Mouse (Mus musculus) intestine, embryonic 16.5 days (tissue): ENCODE measurements around the gene Trem2. TPM values are rescaled to one million over a fixed set of nuclear protein-coding genes. Genes with fewer than 3 reads are reported as not detected.
"Not testable (repeated sequence)": the region's sequence is repeated elsewhere in the genome, so short reads cannot be mapped to it uniquely, and the experiment has no call there.

ENCODE experiments used
- ATAC-seq: fragments of 200-750 bp; cut with Nextera tagmentation; 2 replicates; pipeline ENCODE4 v1.8.0; 2017; ENCODE audit warnings: moderate TSS enrichment, moderate library complexity
- H3K27ac ChIP-seq: fragments of 300-500 bp; sonication (generic); 2 replicates; pipeline ENCODE4 v1.5.1; 2014; ENCODE audit warnings: mild to moderate bottlenecking, low read length
- H3K27me3 ChIP-seq: fragments of 300-500 bp; sonication (generic); replicated peaks from 2 replicates; pipeline ENCODE4 v1.6.1; 2014; ENCODE audit warnings: low read length, control low read depth, mixed read lengths; ENCODE audit not compliant: control insufficient read depth, insufficient read depth
- H3K36me3 ChIP-seq: fragments of 300-500 bp; sonication (generic); 2 replicates; pipeline ENCODE4 v1.6.1; 2014; ENCODE audit warnings: low read length, control low read depth; ENCODE audit not compliant: control insufficient read depth, insufficient read depth
- H3K4me1 ChIP-seq: fragments of 300-500 bp; sonication (generic); 2 replicates; pipeline ENCODE4 v1.6.1; 2014; ENCODE audit warnings: low read length, control low read depth, mixed read lengths; ENCODE audit not compliant: control insufficient read depth, insufficient read depth
- H3K4me2 ChIP-seq: fragments of 300-500 bp; sonication (generic); 2 replicates; pipeline ENCODE4 v1.6.1; 2014; ENCODE audit warnings: low read depth, low read length, control low read depth
- H3K4me3 ChIP-seq: fragments of 300-500 bp; sonication (generic); 2 replicates; pipeline ENCODE4 v1.5.1; 2014; ENCODE audit warnings: mild to moderate bottlenecking, low read length
- H3K9ac ChIP-seq: fragments of 300-500 bp; sonication (generic); 2 replicates; pipeline ENCODE4 v1.6.1; 2014; ENCODE audit warnings: low read depth, low read length
- H3K9me3 ChIP-seq: fragments of 300-500 bp; sonication (generic); 2 replicates; pipeline ENCODE4 v1.6.1; 2016; ENCODE audit warnings: low read length, control low read depth; ENCODE audit not compliant: control insufficient read depth
- WGBS: fragments of 180-500 bp; shearing (Covaris S2); extraction: QIAGEN DNeasy Blood & Tissue Kit; methylation state at CpG from one replicate; pipeline ENCODE4 v1.1.7; 2014; 5-methylcytosine and 5-hydroxymethylcytosine counted together
- polyA plus RNA-seq: library from polyadenylated mRNA; unstranded; fragments of >200 nt; fragmentation: Nextera tagmentation; extraction: Ambion mirVana; gene quantifications from 2 replicates; pipeline ENCODE4 v1.2.1, GENCODE M21; 2015

Gene Trem2
- 4.4 and 5.1 TPM in 2 replicates for polyA plus RNA-seq

DNA sequence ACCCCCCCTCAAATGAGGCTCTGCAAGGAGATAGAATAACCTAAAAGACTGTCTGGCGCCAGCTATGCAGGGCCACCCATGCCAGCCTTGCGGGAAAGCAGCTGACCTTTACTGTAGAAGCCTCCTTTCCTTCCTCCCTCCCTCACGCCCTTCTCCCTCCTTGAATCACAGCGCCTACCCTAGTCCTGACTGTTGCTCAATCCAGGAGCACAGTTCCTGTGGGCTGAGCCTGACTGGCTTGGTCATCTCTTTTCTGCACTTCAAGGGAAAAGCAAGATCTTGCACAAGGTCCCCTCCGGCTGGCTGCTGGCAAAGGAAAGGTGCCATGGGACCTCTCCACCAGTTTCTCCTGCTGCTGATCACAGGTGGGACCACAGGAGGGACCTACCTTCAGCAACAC is at the start of gene Trem2:
Gene Trem2 (plus strand): TSS at position 171 of the 400 bp plus-strand sequence.
- Histone ChIP-seq H3K27ac (peak within 1 kb of the TSS; percentile 47; the same call in 1 of the 2 replicates), H3K27me3 (no peaks in the 10 kb centered on the region), H3K4me3 (no peak within 1 kb of the TSS), H3K36me3 (no peaks in the 10 kb centered on the region), H3K4me1 (0 out of 2 replicates have a peak, but pooled peaks cover 5% of the 10 kb centered on the region), H3K9me3 (no peaks in the 10 kb centered on the region), H3K4me2 (no peak within 1 kb of the TSS), H3K9ac (no peak within 1 kb of the TSS)
- WGBS: 75% methylated on average over 5 of the region's 5 CpGs
- peak; percentile 82 for ATAC-seq

DNA sequence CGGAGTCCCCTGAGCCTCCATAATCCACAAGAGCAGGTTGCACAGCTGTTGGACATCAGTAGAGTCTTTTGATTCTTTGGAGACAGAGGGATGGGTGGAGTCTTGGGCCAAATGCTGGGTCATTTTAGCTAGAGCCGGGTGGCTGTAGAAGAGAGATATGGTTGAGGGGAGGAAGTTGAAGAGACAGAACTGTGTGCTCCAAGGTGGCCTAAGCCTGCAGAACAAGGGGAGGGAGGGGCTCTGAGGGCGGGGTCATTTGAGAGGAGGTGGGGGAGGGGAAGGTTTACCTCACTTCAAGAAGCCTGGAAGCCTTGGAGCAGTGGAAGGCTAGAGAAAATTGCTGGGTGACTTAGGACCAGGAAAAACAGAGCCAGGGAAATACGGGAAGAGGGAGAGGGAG is 47.0 kb upstream of the Trem2 start, which contains the start of gene Treml2:
Gene Treml2 (plus strand): TSS at position 296 of the 400 bp plus-strand sequence.
- H3K4me3 ChIP-seq: no peak within 1 kb of the TSS
- H3K4me2 ChIP-seq: peak within 1 kb of the TSS; percentile 16; the same call in 1 of the 2 replicates
- 28% methylated on average over 3 of the region's 4 CpGs for WGBS
- peaks cover 7% of the 10 kb centered on the region for H3K4me1 ChIP-seq
- no peak within 1 kb of the TSS for H3K9ac ChIP-seq
- H3K27ac ChIP-seq: no peak within 1 kb of the TSS
- H3K27me3 ChIP-seq: no peaks in the 10 kb centered on the region
- no peaks in the 10 kb centered on the region for H3K36me3 ChIP-seq
- ATAC-seq: no peak
- no peaks in the 10 kb centered on the region for H3K9me3 ChIP-seq

DNA sequence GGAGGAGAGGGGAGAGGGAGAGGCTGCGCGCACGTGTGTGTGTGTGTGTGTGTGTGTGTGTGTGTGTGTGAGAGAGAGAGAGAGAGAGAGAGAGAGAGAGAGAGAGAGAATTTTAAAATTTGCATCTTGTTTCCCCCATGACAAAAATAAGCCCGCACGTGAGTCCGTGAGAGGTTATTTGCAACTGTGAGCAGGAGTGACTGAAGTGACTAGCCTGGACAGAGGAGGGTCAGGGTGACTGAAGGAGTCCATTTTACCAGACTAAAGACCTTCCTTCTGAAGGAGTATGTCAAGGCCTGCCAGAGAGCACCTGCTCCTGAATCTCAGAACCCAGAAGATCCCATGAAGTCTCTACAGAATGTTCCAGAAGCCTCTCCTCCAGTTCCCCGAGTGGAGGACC is 46.4 kb upstream of the Trem2 start:
- Histone ChIP-seq H3K4me3 (no peak overlapping the region), H3K4me1 (peaks cover 7% of the 10 kb centered on the region), H3K4me2 (peak overlapping the region; percentile 16; the same call in 1 of the 2 replicates), H3K27ac (no peak overlapping the region), H3K9me3 (no peaks in the 10 kb centered on the region), H3K36me3 (no peaks in the 10 kb centered on the region), H3K9ac (no peak overlapping the region), H3K27me3 (no peaks in the 10 kb centered on the region)
- 56% methylated on average over 7 of the region's 7 CpGs for WGBS
- peak; percentile 18; the same call in 1 of the 2 replicates for ATAC-seq

DNA sequence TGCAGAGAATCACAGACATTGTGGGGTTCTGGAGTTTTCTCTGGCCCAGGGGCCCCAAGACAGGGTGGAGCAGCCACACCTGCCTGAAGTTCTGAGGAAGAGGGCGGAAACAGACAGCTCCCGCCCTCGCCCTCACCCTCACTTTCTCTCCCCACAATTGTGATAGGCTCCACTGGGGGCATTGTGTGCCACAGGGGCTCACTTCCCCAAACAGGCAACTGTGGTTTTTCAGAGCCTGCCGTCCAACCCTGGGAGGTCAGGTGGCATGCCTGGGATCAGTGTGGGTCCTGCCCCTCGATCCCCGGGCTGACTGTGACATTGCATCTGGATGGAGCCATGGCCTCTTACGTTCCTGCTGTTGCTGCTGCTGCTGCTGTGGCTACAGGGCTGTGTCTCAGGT is 46.0 kb upstream of the Trem2 start:
- Histone ChIP-seq H3K27ac (no peak overlapping the region), H3K4me3 (no peak overlapping the region), H3K27me3 (no peaks in the 10 kb centered on the region), H3K9me3 (no peaks in the 10 kb centered on the region), H3K4me2 (peak overlapping the region; percentile 16; the same call in 1 of the 2 replicates), H3K9ac (no peak overlapping the region), H3K4me1 (peaks cover 7% of the 10 kb centered on the region), H3K36me3 (no peaks in the 10 kb centered on the region)
- peak; percentile 74 for ATAC-seq
- 59% methylated on average over 7 of the region's 7 CpGs for WGBS

DNA sequence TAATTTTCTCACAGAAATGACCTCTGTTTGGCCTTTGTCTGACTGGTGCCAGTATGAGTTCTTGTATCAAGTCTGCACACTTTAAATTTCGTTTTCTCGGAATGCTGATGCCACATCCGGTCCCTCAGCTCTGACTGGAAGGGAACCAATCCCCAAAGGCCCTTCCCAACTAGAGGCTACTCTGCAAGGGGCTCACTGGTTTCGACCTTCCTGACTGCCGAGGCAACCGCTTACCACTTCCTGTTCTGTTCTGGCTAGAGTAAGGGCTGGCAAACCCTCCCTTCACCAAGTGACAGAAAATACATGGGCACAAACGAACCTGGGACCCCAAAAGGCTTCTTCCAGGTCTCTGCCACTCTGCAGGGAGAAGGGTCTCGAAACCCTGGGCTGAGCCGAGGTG is 45.3 kb upstream of the Trem2 start:
- no peaks in the 10 kb centered on the region for H3K27me3 ChIP-seq
- no peak overlapping the region for H3K27ac ChIP-seq
- peaks cover 7% of the 10 kb centered on the region for H3K4me1 ChIP-seq
- no peak for ATAC-seq
- WGBS: 66% methylated on average over 9 of the region's 9 CpGs
- no peak overlapping the region for H3K4me2 ChIP-seq
- no peak overlapping the region for H3K9ac ChIP-seq
- H3K9me3 ChIP-seq: no peaks in the 10 kb centered on the region
- no peaks in the 10 kb centered on the region for H3K36me3 ChIP-seq
- no peak overlapping the region for H3K4me3 ChIP-seq

DNA sequence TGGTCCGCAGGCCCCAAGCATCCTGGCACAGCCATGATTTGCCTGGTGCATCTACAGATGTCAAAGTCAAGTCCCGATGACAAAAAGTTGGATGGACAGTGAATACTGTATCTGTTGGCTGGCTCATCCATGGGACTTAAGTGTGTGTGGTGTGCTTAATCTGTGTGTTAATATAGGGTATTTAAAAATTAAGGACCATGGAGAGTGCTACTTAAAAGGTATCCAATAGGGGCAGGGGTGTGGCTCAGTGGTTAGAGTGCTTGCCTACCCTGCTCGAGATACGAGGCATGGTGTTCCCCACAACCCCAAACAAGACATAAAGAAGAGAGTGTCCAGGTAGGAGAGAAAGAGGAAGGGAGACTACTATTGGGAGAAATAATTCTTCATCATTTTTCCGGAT is 44.4 kb upstream of the Trem2 start:
- Histone ChIP-seq H3K9me3 (no peaks in the 10 kb centered on the region), H3K27ac (no peak overlapping the region), H3K4me3 (no peak overlapping the region), H3K4me2 (no peak overlapping the region), H3K4me1 (peaks cover 7% of the 10 kb centered on the region), H3K36me3 (no peaks in the 10 kb centered on the region), H3K27me3 (no peaks in the 10 kb centered on the region), H3K9ac (no peak overlapping the region)
- WGBS: 94% methylated on average over 5 of the region's 5 CpGs
- no peak for ATAC-seq

DNA sequence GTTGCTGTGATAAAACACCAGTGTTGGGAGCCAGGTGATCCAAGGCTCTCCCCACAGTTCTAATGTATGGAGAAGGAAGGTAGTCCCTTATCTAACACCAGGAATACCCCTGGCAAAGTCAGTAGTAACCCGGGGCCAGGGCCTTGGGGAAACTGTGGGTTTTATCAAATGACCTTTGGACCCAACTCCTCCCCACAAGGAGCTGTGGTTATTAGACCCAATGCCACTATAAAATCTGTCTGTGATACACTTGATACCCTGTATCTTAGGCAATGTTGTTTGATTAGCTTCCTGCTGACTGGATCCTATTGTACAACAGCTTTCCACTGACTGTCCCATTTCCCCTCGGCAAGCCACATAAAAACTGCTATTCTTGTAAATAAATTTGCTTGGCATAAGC is 34.1 kb upstream of the Trem2 start:
- 38% methylated on average over 2 of the region's 2 CpGs for WGBS
- Histone ChIP-seq H3K27ac (no peak overlapping the region), H3K27me3 (no peaks in the 10 kb centered on the region), H3K36me3 (no peaks in the 10 kb centered on the region), H3K4me1 (peaks cover 2% of the 10 kb centered on the region; the same call in 1 of the 2 replicates), H3K9ac (no peak overlapping the region), H3K9me3 (no peaks in the 10 kb centered on the region), H3K4me3 (no peak overlapping the region), H3K4me2 (no peak overlapping the region)
- peak; percentile 92 for ATAC-seq

DNA sequence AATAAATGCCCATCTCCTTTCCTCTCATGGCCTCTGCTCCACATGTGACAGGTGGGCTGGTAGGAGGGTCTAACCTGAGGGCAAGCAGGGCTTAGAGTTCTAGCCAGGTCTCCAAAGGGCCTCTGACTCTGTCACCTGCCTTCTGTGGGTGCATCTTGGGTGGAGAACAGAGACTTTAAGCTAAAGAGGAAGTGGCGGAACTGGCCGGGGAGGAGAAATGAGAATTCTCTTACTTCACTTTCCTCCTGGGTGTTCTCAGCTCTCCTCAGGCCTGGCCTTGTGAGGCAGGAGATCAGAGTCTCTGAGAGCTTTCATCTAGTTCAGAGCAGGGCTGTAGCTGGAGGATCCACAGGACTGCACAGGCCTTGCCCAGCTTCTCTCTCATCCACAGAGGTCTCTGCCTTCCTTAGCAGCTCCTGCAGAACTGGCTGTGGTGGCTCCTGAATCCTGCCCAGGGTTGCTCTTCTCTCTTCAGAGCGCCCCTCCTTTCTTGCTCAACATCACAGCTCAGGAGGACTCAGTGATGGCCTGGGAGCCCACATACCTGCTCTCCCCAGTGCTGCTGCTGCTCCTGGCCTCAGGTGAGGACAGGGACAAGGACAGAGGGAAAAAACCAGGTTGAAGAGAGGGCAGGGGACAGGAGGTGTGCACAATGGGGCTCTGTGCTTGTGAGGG is 30.2 kb upstream of the Trem2 start, which contains the start of gene B430306N03Rik:
Gene B430306N03Rik (plus strand): TSS at position 237 of the 675 bp plus-strand sequence.
- not testable (repeated sequence) for H3K27me3 ChIP-seq, H3K4me3 ChIP-seq, H3K27ac ChIP-seq, H3K9me3 ChIP-seq, H3K4me2 ChIP-seq, ATAC-seq, H3K36me3 ChIP-seq, H3K9ac ChIP-seq, H3K4me1 ChIP-seq
- WGBS: 83% methylated on average over 3 of the region's 3 CpGs

DNA sequence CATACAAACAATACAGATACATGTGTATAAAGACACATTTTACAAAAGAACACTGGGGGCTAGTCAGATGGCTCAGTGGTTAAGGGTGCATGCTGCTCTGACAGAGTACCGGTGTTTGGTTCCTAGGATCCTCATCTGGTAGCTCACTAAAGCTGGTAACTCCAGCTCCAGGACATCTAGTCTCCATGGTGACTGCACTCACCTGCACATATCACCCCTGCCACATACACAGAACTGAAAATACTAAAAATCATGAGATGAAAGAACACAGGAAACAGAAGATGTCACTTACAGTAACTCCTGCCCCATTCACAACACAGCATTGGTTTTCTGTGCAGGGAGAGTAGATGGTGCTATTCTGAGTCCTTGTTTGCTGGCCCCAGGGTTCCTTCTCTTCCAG is 27.5 kb upstream of the Trem2 start:
- no peak for ATAC-seq

More for the DNA sequence above, 27.5 kb upstream of the Trem2 start:
- H3K27ac ChIP-seq: no peak overlapping the region
- WGBS: 88% methylated on average over 1 of the region's 1 CpGs
- no peak overlapping the region for H3K9ac ChIP-seq
- H3K36me3 ChIP-seq: no peaks in the 10 kb centered on the region
- no peaks in the 10 kb centered on the region for H3K4me1 ChIP-seq
- H3K4me2 ChIP-seq: no peak overlapping the region
- H3K27me3 ChIP-seq: no peaks in the 10 kb centered on the region
- no peaks in the 10 kb centered on the region for H3K9me3 ChIP-seq
- H3K4me3 ChIP-seq: no peak overlapping the region
